Mouse (Mus musculus) mesoderm, embryonic 11.5 days (tissue): ENCODE results near the gene Dgke.
A peak's percentile ranks its signal among the peaks of the same experiment; 100 is the strongest.

ENCODE experiments used
- DNase-seq: peaks from one replicate; pipeline ENCODE4 v3.0.0-alpha.2; 2012; ENCODE audit warnings: low read depth, low spot score

Gene Dgke

GRCm38 (mm10) chr11:89038496-89038895, 28.2 kb downstream of the Dgke start:
- no peak for DNase-seq

DNA sequence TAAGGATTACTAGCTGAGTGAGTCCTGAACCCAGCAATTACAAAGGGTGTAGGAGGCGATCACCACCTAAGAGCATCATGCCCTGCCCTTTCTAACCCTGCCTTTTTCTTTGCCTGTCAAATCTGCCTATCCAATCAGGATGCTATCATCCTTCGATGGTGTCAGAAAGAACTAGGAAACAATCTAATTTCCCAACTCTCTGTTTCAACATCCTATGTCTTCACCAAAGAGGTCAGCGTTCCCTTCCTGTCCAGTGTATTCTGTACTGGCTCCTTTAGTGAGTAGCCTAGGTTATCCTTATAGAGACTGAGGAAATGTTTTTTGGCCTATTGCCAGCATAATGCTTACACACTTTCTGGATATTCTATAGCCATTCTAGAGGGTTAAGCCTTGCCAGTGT, 31.1 kb downstream of the Dgke start:
- DNase-seq: no peak

- DNase-seq: no peak
Observed at GRCm38 (mm10) chr11:89034592-89034991, 32.1 kb downstream of the Dgke start.

GRCm38 (mm10) chr11:89031189-89031588, 35.5 kb downstream of the Dgke start:
- DNase-seq: no peak

GRCm38 (mm10) chr11:89030552-89030951, 36.1 kb downstream of the Dgke start:
- DNase-seq: no peak

- no peak for DNase-seq
Observed at GRCm38 (mm10) chr11:89028871-89029405, 37.7 kb downstream of the Dgke start.

DNA sequence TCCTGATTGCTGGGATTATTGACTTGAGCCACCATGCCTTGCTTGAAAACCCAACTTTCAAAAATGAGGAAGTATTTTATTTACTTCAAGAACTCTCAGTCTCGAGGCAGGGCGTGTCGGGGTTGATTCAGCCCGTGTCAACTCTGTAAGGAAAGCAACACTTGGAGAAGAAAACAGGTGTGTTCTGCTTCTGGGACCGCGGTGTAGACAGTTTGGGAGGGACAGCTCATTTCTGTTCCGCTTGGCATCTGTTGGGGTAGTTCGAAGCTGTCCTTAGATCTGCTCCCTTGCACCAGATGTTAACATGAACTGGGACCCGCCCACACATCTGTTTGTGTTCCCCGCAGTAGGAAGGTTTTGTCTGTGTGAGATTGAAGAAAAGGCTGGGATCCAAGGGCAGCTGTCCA, 38.7 kb downstream of the Dgke start:
- DNase-seq: no peak

DNA sequence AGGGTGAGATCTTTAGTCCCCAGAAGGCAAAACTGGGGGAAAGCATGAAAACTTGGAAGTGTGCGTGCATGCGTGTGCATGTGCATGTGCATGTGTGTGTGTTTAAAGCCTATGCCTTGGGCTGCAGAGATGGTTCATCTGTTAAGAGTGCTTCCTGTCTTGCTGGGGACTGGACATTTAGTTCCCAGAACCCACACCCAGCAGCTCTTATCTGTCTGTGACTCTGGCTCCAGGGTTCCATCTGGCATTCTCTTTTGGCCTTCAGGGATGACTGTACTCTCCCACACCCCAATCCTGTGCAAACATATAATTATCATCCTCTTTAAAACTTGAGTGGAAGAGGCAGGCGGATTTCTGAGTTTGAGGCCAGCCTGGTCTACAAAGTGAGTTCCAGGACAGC, 40.5 kb downstream of the Dgke start:
- DNase-seq: no peak

GRCm38 (mm10) chr11:89025603-89026002, 41.0 kb downstream of the Dgke start:
- no peak for DNase-seq

DNA sequence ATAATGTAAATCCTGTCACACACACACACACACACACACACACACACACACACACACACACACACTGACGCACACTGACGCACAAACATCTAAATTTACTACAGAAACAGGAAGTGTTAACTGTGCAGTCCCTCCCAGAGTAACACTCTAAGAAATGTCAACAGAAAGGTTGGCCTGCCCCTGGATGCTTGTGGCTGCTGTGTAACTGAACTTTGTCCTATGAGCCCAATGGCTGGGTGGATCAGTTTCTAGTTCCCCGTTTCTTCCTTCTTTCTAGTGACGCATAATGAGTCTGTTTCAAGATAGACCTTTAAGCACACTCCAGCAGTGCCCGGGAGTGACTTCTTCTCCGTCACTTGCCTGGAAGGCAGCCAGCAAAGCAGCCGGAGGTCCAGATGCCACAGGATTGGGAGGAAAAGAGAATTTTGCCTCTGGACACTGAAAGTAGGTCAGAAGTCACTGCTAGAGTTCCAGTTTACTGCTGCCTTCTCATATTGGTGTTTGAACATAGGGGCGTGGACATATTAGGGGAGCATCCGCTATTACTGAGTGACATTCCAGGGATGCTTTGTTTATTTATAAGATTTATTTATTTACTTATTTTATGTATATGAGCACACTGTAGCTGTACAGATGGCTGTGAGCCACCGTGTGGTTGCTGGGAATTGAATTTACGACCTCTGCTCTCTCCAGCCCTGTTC, 42.3 kb downstream of the Dgke start:
- peak; percentile 26 for DNase-seq

DNA sequence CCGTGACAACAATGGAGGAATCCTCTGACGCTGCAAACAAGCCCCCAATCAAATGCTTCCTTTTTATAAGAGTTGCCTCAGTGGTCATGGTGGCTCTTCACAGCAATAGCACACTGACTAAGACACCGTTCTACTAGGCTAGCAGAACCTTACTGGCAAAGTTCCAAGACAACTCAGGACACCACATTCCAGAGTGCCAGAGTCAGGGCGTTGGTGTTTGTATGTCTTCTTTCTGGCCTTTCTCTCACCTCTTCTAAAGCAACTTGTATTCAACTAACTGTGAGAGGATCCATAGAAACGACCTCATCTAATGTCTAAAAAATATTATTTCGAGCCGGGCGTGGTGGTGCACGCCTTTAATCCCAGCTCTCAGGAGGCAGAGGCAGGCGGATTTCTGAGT, 43.2 kb downstream of the Dgke start:
- DNase-seq: no peak

DNA sequence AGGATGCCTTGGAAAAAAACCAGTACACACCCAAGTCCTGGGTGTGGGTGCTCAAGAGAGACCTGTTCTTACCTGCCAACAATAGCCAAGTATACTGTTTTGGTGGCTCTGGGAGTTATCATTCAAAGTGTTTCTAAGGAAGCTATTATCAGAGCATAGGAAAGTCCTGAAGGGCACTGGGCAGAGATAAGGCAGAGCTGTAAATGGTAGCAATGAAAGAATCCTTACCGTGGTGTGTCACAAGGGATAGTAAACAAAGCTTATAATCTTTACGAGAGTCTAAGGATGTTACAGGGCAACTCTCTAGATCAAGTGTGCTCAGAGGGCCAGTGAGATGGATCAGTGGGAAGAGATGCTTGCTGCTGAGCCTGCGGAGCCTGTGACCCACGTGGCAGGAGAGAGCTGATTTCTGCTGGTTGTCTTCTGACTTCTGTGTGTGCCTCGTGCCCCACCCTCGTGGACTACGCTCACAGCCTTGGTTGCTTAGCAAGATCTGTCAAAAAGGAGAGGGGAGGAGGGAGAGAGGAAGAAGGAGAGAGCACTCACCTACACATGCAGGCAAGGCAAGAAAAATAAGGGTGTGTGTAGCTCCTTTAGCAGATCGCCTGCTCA, 44.4 kb downstream of the Dgke start:
- no peak for DNase-seq

DNA sequence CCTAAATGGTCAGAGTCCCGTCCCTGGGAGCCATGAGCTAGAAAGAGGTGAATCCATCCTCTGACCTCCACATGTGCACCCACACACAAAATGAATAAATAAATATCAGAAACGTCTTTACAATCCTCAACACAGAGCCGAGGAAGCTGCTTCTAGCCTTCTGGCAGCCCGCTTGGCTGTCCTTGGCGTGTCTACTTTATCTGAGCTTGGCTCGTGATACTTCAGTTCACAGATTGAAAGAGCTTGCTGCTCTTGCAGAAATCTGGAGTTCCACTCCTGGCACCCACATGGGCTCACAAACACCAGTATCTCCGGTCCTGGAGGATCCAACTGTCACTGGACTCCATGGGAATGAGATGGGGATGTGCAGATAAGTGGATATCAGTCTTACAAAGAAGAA, 45.0 kb downstream of the Dgke start:
- DNase-seq: no peak

- no peak for DNase-seq
Observed at GRCm38 (mm10) chr11:89020681-89021305, 45.9 kb downstream of the Dgke start.

DNA sequence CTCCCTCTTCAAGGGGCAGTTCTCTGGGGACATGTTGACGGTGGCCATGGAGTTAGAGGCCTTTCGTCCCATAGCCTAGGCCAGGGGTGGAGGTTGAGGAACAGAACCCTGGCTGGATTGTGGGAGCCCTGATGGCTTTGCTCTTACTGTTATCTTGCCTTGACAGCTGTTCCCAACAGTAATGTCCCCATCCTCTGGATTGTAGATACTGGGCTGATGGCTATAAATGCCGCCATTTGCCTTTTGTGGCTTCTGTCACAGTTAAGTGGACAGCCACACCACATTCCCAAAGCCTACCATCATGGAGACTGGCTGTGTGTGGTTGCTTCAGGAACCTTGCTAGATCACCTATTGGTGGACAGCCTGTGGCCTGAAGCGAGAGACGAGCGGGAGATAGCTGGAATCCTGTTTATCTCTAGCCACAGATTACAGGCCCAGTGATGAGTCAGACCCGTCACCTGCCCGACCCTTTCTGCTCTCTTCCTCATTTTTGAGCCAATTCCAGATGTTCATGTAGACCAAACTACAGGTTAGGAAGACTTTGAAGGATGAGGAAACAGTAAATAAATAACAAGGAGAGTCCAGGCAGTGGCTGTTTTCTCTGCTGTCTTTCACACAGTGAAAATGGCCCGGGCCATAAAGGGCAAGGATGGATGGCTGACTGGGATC, 49.0 kb downstream of the Dgke start:
- no peak for DNase-seq

GRCm38 (mm10) chr11:89012241-89012640, 54.4 kb downstream of the Dgke start:
- DNase-seq: no peak

GRCm38 (mm10) chr11:89009496-89009895, 57.2 kb downstream of the Dgke start:
- DNase-seq: no peak

DNA sequence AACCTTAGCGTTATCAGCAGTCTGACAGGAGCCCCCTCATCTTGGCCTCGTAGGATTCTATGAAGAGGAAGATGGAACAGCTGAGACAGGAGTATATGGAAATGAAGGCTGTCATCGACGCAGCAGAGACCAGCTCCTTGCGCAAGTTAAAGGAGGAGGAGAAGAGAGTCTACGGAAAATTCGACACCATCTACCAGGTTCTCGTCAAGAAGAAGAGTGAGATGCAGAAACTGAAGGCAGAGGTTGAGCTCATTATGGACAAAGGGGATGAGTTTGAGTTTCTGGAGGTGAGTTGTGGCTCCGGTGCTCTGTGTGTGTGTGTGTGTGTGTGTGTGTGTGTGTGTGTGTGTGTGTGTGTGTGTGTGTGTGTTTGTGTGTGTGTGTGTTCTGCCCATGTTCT, 57.6 kb downstream of the Dgke start:
- DNase-seq: no peak

- no peak for DNase-seq
Observed at GRCm38 (mm10) chr11:89007582-89007981, 59.1 kb downstream of the Dgke start.

GRCm38 (mm10) chr11:89006404-89006803, 60.2 kb downstream of the Dgke start:
- DNase-seq: no peak

- peak; percentile 37 for DNase-seq
Observed at GRCm38 (mm10) chr11:89005473-89005872, 61.2 kb downstream of the Dgke start.

GRCm38 (mm10) chr11:89003726-89004125, 62.9 kb downstream of the Dgke start:
- no peak for DNase-seq
